Mouse (Mus musculus) CD8-positive naive resting alpha-beta T cell, adult 2 months (primary cell): ENCODE data around the gene Eif4a1.

ENCODE experiments used
- DNase-seq, 2 experiments: peaks; one replicate each; pipeline ENCODE4 v3.0.0; 2022; ENCODE audit warnings: low read depth in 2 of 2, low spot score in 2 of 2

Gene Eif4a1

GRCm38 (mm10) chr11:69680136-69680855, 8.1 kb upstream of the Eif4a1 start:
- DNase-seq = no peak

GRCm38 (mm10) chr11:69679144-69679543, 6.9 kb upstream of the Eif4a1 start:
- no peak for DNase-seq

- DNase-seq = no peak
Observed at GRCm38 (mm10) chr11:69671726-69672124, 498 bp downstream of the Eif4a1 start.

- DNase-seq = peak; percentile 94 to 95
Observed at GRCm38 (mm10) chr11:69670786-69671725, 1.2 kb downstream of the Eif4a1 start.

GRCm38 (mm10) chr11:69666665-69667005, 5.6 kb downstream of the Eif4a1 start:
- no peak for DNase-seq

GRCm38 (mm10) chr11:69665961-69666664, 6.1 kb downstream of the Eif4a1 start, which contains the start of gene Cd68:
Cd68 (minus strand) TSS chr11:69666153.
- DNase-seq = peak in 1 of 2 experiments; percentile 32

- DNase-seq = no peak
Observed at GRCm38 (mm10) chr11:69665457-69665960, 6.7 kb downstream of the Eif4a1 start.

GRCm38 (mm10) chr11:69664841-69665240, 7.4 kb downstream of the Eif4a1 start:
- no peak for DNase-seq

GRCm38 (mm10) chr11:69663795-69664194, 8.4 kb downstream of the Eif4a1 start:
- no peak for DNase-seq

GRCm38 (mm10) chr11:69662967-69663671, 9.1 kb downstream of the Eif4a1 start:
- no peak for DNase-seq

- DNase-seq = peak; percentile 91
Observed at GRCm38 (mm10) chr11:69662213-69662966, 9.8 kb downstream of the Eif4a1 start, which contains the start of gene Mpdu1. Mpdu1 (minus strand) TSS chr11:69662642.

- no peak for DNase-seq
Observed at GRCm38 (mm10) chr11:69661221-69661881, 10.9 kb downstream of the Eif4a1 start.

GRCm38 (mm10) chr11:69657462-69657881, 14.8 kb downstream of the Eif4a1 start:
- no peak for DNase-seq

- DNase-seq = peak in 1 of 2 experiments; percentile 65
Observed at GRCm38 (mm10) chr11:69656617-69657461, 15.4 kb downstream of the Eif4a1 start.

GRCm38 (mm10) chr11:69656065-69656455, 16.2 kb downstream of the Eif4a1 start:
- DNase-seq = no peak

GRCm38 (mm10) chr11:69655264-69656064, 16.8 kb downstream of the Eif4a1 start, which contains the start of gene Sox15:
Sox15 (plus strand) TSS chr11:69655314.
- no peak for DNase-seq

- no peak for DNase-seq
Observed at GRCm38 (mm10) chr11:69654760-69655159, 17.5 kb downstream of the Eif4a1 start.
